Mouse (Mus musculus) embryonic facial prominence, embryonic 11.5 days (tissue): ENCODE results near the gene Slc28a1. TPM values are rescaled to one million over a fixed set of nuclear protein-coding genes. Genes with fewer than 3 reads are reported as not detected.
"Not testable (repeated sequence)": the region's sequence is repeated elsewhere in the genome, so short reads cannot be mapped to it uniquely, and the experiment has no call there.

Experiments
- ATAC-seq: fragments of 200-750 bp; cut with Nextera tagmentation; replicated peaks from 2 replicates; pipeline ENCODE4 v1.8.0; 2017; ENCODE audit warnings: low read depth; ENCODE audit not compliant: insufficient number of reproducible peaks, low FRiP score, low TSS enrichment
- DNase-seq: peaks from one replicate; pipeline ENCODE4 v3.0.0-alpha.2; 2015; ENCODE audit warnings: low spot score
- H3K27ac ChIP-seq: fragments of 300-500 bp; sonication (generic); replicated peaks from 2 replicates; pipeline ENCODE4 v1.5.1; 2014; ENCODE audit warnings: mild to moderate bottlenecking, low read depth, low read length, control low read depth
- H3K27me3 ChIP-seq: fragments of 300-500 bp; sonication (generic); 2 replicates; pipeline ENCODE4 v1.6.1; 2014; ENCODE audit warnings: mild to moderate bottlenecking, low read length, moderate library complexity, mixed read lengths; ENCODE audit not compliant: control insufficient read depth, insufficient read depth
- H3K36me3 ChIP-seq: fragments of 300-500 bp; sonication (generic); replicated peaks from 2 replicates; pipeline ENCODE4 v1.6.1; 2014; ENCODE audit warnings: low read depth, mild to moderate bottlenecking, low read length, moderate library complexity, mixed read lengths; ENCODE audit not compliant: control insufficient read depth, insufficient read depth
- H3K4me1 ChIP-seq: fragments of 300-500 bp; sonication (generic); 2 replicates; pipeline ENCODE4 v1.6.1; 2014; ENCODE audit warnings: low read length, mixed read lengths; ENCODE audit not compliant: control insufficient read depth, insufficient read depth
- H3K4me2 ChIP-seq: fragments of 300-500 bp; sonication (generic); 2 replicates; pipeline ENCODE4 v1.6.1; 2014; ENCODE audit warnings: low read depth, mild to moderate bottlenecking, control low read depth, low read length, moderate library complexity
- H3K4me3 ChIP-seq: fragments of 300-500 bp; sonication (generic); 2 replicates; pipeline ENCODE4 v1.5.1; 2014; ENCODE audit warnings: low read depth, low read length, control low read depth
- H3K9ac ChIP-seq: fragments of 300-500 bp; sonication (generic); replicated peaks from 2 replicates; pipeline ENCODE4 v1.6.1; 2014; ENCODE audit warnings: mild to moderate bottlenecking, control low read depth, low read length
- H3K9me3 ChIP-seq: fragments of 300-500 bp; sonication (generic); replicated peaks from 2 replicates; pipeline ENCODE4 v1.6.1; 2016; ENCODE audit warnings: mild to moderate bottlenecking, low read length, inconsistent platforms, mixed read lengths; ENCODE audit not compliant: control insufficient read depth
- WGBS: fragments of 180-500 bp; shearing (Covaris S2); extraction: QIAGEN DNeasy Blood & Tissue Kit; methylation state at CpG from one replicate; pipeline ENCODE4 v1.1.7; 2014; 5-methylcytosine and 5-hydroxymethylcytosine counted together
- polyA plus RNA-seq: library from polyadenylated mRNA; unstranded; fragments of >200 nt; fragmentation: Nextera tagmentation; extraction: Ambion mirVana; gene quantifications from 2 replicates; pipeline ENCODE4 v1.2.1, GENCODE M21; 2014

Slc28a1 gene
- polyA plus RNA-seq, 1 experiment from 2014 or later: not detected

DNA sequence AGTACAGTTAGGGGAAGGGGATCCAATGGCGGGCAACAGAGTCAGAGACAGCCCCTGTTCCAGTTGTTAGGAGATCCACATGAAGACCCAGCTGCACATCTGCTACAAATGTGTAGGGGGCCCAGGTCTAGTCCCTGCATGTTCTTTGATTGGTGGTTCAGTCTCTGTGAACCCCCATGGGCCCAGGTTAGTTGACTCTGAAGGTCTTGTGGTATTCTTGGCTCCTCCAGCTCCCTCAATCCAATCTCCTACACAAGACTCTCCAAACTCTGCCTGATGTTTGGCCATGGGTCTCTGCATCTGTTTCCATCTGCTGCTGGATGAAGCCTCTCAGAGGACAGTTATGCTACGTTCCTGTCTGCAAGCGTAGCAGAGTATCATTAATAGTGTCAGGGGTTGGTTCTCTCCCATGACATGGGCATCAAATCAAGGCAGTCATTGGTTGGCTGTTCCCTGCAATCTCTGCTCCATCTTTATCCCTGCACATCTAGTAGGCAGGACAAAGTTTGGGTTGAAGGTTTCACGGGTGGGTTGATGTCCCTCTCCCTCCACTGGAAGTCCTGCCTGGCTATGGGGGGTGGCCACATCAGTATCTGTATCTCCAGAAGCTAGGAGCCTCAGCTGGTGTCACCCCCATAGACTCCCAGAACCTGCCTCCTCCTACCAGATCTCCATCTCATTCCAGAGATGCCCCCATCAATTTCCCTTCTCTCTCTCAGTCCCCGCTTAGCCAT lies 25.2 kb downstream of the Slc28a1 start:
- Histone ChIP-seq H3K27ac (no peak overlapping the region), H3K27me3 (no peaks in the 10 kb centered on the region), H3K4me2 (no peak overlapping the region), H3K36me3 (no peaks in the 10 kb centered on the region), H3K4me1 (no peaks in the 10 kb centered on the region), H3K9me3 (no peaks in the 10 kb centered on the region), H3K4me3 (no peak overlapping the region), H3K9ac (no peak overlapping the region)
- DNase-seq (no peak), ATAC-seq (no peak)
- WGBS: 91% methylated on average over 5 of the region's 5 CpGs

DNA sequence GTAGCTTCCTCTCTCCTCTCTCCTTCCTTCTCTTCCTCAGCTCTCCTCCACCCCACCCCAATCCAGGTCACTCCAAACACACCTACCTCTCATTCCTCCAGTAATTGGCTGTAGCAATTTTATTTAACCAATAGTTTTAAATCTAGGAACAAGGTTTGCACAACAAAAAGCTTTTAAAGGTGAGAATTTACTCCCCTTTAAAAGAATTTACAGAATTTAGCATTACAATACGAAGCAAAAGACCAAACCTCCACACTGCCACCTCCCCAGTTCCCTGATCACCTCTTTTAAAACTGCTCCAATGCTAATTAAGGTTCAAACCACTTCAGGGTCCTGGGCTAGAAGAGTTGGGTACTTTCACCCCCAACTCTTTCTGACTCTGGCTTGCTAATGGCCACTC lies 26.9 kb downstream of the Slc28a1 start:
- no peak overlapping the region for H3K4me2 ChIP-seq
- ATAC-seq (no peak), DNase-seq (no peak)
- no peak overlapping the region for H3K9ac ChIP-seq
- H3K4me1 ChIP-seq: no peaks in the 10 kb centered on the region
- H3K36me3 ChIP-seq: no peaks in the 10 kb centered on the region
- 74% methylated on average over 1 of the region's 1 CpGs for WGBS
- no peaks in the 10 kb centered on the region for H3K9me3 ChIP-seq
- no peaks in the 10 kb centered on the region for H3K27me3 ChIP-seq
- H3K4me3 ChIP-seq: no peak overlapping the region
- H3K27ac ChIP-seq: no peak overlapping the region

DNA sequence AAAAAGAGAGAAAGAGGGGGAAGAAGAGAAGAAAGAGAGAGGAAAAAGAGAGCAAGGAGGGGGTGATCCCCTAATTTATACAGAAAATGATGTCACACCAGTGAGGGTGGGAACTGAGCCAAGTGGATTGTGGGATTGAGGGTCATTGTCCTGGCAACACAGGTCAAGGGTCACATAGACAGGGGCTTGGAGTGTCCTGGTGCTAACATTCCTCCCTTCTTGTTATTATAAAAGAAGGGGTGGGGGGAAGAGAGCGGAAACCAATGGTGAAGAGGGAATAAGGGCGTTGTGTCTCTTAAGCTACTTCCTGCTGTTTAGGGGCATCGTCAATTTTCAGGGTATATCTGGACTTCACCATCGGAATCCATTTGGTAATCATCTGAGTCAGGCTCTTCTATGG lies 28.5 kb downstream of the Slc28a1 start:
- not testable (repeated sequence) for H3K4me3 ChIP-seq, H3K27me3 ChIP-seq, H3K27ac ChIP-seq, H3K4me1 ChIP-seq, DNase-seq, ATAC-seq, H3K36me3 ChIP-seq, H3K9ac ChIP-seq, H3K9me3 ChIP-seq, H3K4me2 ChIP-seq
- 76% methylated on average over 4 of the region's 4 CpGs for WGBS

DNA sequence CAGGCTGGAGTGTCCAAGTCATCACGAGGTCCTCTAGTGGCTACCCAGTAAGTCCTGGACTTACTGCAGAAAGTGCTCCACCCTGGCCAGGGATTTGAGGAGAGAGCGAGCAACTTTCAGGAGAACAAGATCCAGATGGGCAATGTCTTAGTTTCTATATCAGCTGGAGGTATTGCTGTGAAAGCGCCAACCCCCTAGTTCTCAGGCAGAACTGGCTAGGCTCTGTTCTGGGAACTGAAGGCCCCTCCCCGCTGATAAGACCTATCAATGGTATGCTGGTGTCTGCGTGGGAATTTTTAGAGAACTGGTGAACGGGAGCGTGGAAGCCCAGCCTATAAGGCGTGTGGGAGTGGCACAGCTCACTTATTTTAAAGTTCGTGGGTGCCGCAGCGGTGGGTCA lies 35.2 kb downstream of the Slc28a1 start:
- Histone ChIP-seq H3K36me3 (no peaks in the 10 kb centered on the region), H3K27ac (no peak overlapping the region), H3K4me3 (no peak overlapping the region), H3K4me1 (no peaks in the 10 kb centered on the region), H3K27me3 (no peaks in the 10 kb centered on the region), H3K9ac (no peak overlapping the region), H3K9me3 (no peaks in the 10 kb centered on the region), H3K4me2 (no peak overlapping the region)
- ATAC-seq (no peak), DNase-seq (no peak)
- WGBS: 91% methylated on average over 11 of the region's 11 CpGs

DNA sequence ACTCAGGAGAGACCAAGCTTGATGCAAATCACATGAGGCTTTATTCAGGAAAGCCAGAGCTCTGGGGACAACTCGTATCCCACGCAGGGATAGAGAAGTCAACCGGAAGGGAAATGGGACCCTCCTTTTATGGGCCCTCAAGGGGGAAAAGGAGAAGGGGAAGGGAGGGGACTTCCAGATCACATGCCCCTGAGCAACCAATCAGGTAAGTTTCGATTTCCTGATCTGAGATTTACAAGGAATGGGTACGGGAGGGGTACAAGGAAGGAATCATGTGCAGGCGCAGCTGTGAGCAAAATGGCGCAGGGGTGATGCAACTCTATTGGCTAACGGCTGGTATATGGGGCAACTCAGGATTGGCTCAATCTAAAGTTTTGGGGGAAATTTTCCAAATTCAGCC lies 36.6 kb downstream of the Slc28a1 start:
- 92% methylated on average over 8 of the region's 8 CpGs for WGBS
- Histone ChIP-seq H3K9ac (no peak overlapping the region), H3K27ac (no peak overlapping the region), H3K9me3 (no peaks in the 10 kb centered on the region), H3K27me3 (no peaks in the 10 kb centered on the region), H3K4me2 (no peak overlapping the region), H3K36me3 (no peaks in the 10 kb centered on the region), H3K4me3 (no peak overlapping the region), H3K4me1 (no peaks in the 10 kb centered on the region)
- no peak for ATAC-seq
- DNase-seq: no peak

DNA sequence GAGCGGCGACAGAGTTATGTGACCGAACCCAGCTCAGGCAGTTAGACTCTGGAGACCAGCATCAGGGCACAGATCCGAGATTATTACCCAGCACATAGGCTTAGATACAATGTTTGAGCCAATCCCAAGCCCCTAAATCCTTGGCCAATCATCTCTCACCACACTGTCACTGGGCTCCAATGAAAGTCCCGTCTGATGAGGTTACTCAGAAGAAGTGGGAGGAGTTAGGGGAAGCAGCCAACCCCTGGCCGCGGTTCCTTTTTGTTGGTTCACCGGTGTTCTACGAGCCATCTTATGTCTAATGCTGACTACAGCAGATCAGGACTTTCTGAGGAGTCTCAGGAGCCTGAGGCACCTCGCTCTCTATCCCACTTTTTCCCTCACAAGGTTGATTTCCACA lies 37.7 kb downstream of the Slc28a1 start:
- Histone ChIP-seq H3K9ac (no peak overlapping the region), H3K4me2 (no peak overlapping the region), H3K36me3 (no peaks in the 10 kb centered on the region), H3K27ac (no peak overlapping the region), H3K9me3 (no peaks in the 10 kb centered on the region), H3K27me3 (no peaks in the 10 kb centered on the region), H3K4me1 (no peaks in the 10 kb centered on the region), H3K4me3 (no peak overlapping the region)
- 93% methylated on average over 10 of the region's 10 CpGs for WGBS
- no peak for ATAC-seq
- no peak for DNase-seq

DNA sequence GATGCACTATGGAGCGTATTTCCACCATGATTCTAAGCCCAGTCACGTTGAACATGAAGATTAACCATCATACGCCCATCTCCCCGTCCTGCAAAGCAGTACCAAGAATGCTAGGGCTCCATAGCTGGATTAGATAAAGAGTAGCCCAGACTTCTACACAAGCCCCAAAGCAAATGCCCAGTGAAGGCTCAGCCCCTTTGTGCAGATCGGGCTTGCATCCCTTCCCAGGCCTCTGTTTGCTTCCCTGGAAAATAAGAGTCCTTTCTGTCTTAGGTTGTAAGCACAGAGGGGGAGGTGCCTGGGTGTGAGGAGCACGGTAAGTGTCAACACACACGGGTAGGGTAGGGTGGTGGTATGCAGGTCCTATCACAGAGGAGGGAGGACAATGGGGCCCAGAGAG lies 38.2 kb downstream of the Slc28a1 start:
- no peak overlapping the region for H3K9ac ChIP-seq
- H3K4me1 ChIP-seq: no peaks in the 10 kb centered on the region
- no peaks in the 10 kb centered on the region for H3K9me3 ChIP-seq
- WGBS: 84% methylated on average over 7 of the region's 7 CpGs
- H3K4me3 ChIP-seq: no peak overlapping the region
- H3K27me3 ChIP-seq: no peaks in the 10 kb centered on the region
- no peak overlapping the region for H3K4me2 ChIP-seq
- H3K36me3 ChIP-seq: no peaks in the 10 kb centered on the region
- H3K27ac ChIP-seq: no peak overlapping the region
- DNase-seq (no peak), ATAC-seq (no peak)

DNA sequence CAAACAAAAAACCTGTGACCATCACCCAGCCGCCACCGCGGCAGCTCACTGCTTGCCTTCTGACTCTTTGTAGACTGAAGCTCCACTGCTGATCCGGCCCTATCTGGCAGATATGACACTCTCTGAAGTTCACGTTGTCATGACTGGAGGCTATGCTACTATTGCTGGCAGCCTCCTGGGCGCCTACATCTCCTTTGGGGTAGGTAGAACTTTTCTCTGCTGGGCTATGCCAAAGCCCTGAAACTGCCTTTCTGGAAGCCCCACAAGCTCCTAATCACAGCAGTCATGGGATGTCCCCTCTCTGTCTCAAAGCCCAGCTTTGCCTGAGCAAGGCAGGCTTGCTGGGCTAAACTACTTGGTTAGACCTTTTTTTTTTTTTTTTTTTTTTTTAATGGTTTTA lies 38.7 kb downstream of the Slc28a1 start:
- no peak overlapping the region for H3K4me3 ChIP-seq
- H3K27ac ChIP-seq: no peak overlapping the region
- H3K9ac ChIP-seq: no peak overlapping the region
- DNase-seq (no peak), ATAC-seq (no peak)
- 84% methylated on average over 6 of the region's 6 CpGs for WGBS
- H3K27me3 ChIP-seq: no peaks in the 10 kb centered on the region
- H3K36me3 ChIP-seq: no peaks in the 10 kb centered on the region
- H3K9me3 ChIP-seq: no peaks in the 10 kb centered on the region
- H3K4me2 ChIP-seq: no peak overlapping the region
- H3K4me1 ChIP-seq: no peaks in the 10 kb centered on the region
